Mouse (Mus musculus) frontal cortex, postnatal 36 days (tissue): ENCODE results near the gene Lef1.
A peak's percentile ranks its signal among the peaks of the same experiment; 100 is the strongest.

Experiments
- DNase-seq, 2 experiments: peaks; one replicate each; pipeline ENCODE4 v3.0.0; 2022; ENCODE audit warnings: low spot score in 2 of 2

The Lef1 gene

DNA sequence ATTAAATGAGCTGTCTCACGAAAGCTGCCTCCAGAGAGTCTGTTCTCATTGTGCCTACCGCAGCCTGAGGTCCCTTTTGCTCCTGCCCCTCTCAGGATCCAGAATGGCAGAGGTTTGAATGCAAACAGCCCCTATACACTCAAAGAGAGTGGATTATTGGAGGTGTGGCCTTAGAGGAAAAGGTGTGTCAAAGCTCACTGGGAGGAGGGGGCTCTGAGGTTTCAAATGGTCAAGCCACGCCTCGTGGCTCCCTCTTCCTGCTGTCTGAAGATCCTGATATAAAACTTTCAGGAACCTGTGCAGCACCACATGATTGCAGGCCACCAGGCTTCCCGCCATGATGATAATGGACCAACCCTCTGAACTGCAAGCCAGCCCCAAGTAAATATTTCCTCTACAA, 137.6 kb downstream of the Lef1 start:
- DNase-seq: no peak

- DNase-seq: no peak
Observed at GRCm38 (mm10) chr3:131248444-131248843, 138.2 kb downstream of the Lef1 start.

GRCm38 (mm10) chr3:131250283-131250682, 140.0 kb downstream of the Lef1 start:
- no peak for DNase-seq

DNA sequence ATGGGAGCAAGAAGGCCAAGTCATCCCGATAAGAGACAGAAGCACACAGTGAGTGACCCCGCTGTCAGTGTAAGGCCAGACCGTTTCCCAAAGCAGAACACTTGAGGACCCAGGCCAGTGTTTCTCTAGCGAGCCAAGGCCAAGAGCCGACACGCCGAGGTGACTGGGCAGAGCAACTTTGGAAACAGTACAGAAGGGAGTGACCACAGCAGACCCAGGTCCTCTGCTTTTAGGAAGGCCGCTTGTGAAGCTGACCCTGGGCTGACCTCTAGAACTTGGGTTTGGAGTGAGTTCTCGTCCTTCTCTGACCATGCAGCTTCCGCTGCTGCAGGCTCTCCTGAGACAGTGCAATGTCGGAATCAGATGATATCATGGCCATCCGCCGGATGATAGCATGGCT, 140.7 kb downstream of the Lef1 start:
- DNase-seq: no peak

GRCm38 (mm10) chr3:131251601-131252000, 141.3 kb downstream of the Lef1 start:
- no peak for DNase-seq

GRCm38 (mm10) chr3:131254991-131255390, 144.7 kb downstream of the Lef1 start:
- DNase-seq: no peak

- DNase-seq: no peak
Observed at GRCm38 (mm10) chr3:131255399-131255981, 145.2 kb downstream of the Lef1 start.

DNA sequence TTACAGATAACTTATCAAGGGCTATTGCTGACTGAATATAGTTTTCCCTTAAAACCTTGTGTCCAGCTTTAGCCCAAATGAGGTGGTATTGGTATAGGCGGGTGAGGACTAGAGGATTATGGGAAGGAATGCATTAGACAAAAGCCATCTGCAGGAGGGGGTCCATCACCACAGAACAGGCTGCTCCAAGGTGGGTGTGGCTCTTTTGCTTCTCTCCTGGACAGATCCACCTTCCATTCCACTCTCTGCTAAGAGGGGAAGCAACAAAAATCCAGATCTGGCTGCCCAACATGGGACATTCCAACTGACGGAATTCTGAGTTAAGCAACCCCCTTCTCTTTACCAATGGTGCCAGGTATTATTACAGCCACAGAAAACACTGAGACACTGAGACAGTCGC, 148.7 kb downstream of the Lef1 start:
- DNase-seq: no peak

DNA sequence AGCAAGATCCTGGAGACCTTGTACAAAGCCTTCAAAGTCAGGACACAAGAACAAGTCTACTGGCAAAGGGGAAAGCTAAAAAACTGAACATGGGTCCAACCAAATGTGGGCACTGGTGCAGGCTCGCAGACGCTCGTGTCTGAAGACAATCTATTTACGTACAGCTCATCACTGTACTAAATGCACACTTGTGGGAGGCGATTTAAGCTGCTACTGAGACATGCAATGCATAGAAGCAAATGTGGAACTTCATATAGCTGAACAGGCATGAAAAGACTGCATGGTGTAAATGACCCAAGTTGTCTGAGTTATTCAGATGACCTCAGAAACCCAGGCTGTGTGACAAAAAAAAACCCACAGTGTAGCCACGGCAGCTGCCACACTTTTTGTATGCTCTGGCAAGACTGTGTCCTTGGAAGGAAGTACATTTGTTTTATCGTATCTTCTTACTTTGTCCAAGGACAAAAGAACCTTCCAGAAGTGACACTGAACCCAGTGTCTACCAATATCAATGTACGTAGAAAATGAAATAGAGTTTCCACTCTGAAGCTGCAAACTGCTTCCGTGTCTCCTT, 149.2 kb downstream of the Lef1 start:
- DNase-seq: peak; percentile 5 to 17

GRCm38 (mm10) chr3:131260418-131260817, 150.1 kb downstream of the Lef1 start:
- no peak for DNase-seq

DNA sequence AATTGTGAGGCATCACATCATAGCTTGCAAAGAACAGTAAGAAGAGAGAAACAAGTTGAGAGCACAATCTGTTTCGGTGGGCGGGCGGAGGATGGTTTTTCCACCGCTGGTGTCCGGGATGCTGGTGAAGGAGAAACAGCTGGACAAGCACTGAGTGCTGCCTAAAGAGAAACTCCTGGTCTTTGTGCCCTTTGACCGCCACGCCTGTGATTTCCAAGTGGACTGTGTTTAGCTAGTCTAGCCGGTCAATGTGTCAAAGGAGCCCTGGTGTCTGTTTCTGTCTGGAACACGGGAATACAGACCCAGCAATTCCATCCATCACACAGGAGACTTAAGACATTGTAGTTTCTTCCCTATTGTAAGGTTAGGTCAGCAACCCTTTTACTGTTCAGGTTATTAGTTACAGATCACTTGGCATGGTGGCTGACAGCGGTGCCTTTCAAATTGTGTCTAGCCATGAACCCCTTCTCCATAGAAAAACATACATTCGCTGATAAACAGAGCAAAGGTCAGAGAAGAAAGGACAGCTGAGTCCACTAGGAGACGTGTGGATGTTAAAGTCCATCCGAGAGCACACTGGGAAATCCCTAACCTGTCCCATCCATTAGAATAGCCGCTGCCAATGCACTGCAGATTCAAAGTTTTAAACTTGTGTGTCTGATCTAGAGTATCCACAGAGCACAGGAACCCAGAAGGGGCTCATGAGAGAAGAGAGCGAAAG, 153.7 kb downstream of the Lef1 start:
- DNase-seq: no peak

GRCm38 (mm10) chr3:131265516-131265915, 155.2 kb downstream of the Lef1 start:
- DNase-seq: no peak

DNA sequence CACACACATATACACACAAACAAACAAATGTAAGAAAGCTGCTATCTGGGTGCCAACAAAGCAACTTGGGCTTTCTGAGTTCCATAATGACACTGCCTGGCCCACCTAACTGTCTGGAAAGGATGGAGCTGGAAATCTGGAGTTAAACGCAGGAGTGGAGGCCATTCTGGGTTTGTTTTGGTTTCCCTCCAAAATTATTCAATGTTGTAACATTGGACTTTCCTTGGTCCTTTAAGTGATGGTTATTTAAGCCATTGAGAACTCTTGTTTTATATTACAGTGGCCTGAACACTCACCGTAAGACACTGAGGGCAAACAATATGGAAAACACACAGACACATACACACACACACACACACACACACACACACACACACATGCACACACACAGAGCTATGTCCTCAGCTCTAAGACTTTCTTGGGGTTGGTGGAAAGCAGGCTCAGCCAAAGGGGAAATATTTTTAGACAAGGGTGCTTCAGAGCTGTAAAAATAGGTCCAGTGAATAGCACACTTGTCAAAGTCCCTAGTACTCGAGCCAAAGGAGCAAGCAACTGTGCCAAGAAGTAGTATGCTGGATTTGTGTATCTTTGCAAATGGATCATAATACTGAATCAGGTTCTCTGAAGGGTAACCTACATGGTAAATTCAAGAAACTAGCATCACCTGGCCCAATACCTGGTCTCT, 156.2 kb downstream of the Lef1 start:
- no peak for DNase-seq

GRCm38 (mm10) chr3:131270381-131270780, 160.1 kb downstream of the Lef1 start:
- DNase-seq: no peak

- DNase-seq: no peak
Observed at GRCm38 (mm10) chr3:131271157-131271556, 160.9 kb downstream of the Lef1 start.

- DNase-seq: peak; percentile 66 to 76
Observed at GRCm38 (mm10) chr3:131271559-131272373, 161.5 kb downstream of the Lef1 start, which contains the start of gene Hadh. Hadh (minus strand) TSS chr3:131272101.

- no peak for DNase-seq
Observed at GRCm38 (mm10) chr3:131272374-131273100, 162.3 kb downstream of the Lef1 start.
